Mouse (Mus musculus) lung, postnatal 0 days (tissue): Measurements from ENCODE around the gene Sh2d3c. TPM values are rescaled to one million over a fixed set of nuclear protein-coding genes. Genes with fewer than 3 reads are reported as not detected.

ENCODE experiments used
- ATAC-seq: fragments of 200-750 bp; cut with Nextera tagmentation; 2 replicates; pipeline ENCODE4 v1.8.0; 2017; ENCODE audit warnings: moderate library complexity
- DNase-seq: peaks from one replicate; pipeline ENCODE4 v3.0.0-alpha.2; 2016; ENCODE audit warnings: low spot score
- H3K27ac ChIP-seq: fragments of 300-500 bp; sonication (generic); 2 replicates; pipeline ENCODE4 v1.5.1; 2014; ENCODE audit warnings: antibody characterized with exemption, mild to moderate bottlenecking, low read length, mixed read lengths
- H3K27me3 ChIP-seq: fragments of 300-500 bp; sonication (generic); replicated peaks from 2 replicates; pipeline ENCODE4 v1.6.1; 2014; ENCODE audit warnings: low read length, mixed read lengths; ENCODE audit not compliant: insufficient read depth
- H3K36me3 ChIP-seq: fragments of 300-500 bp; sonication (generic); 2 replicates; pipeline ENCODE4 v1.6.1; 2014; ENCODE audit warnings: low read length, mixed read lengths; ENCODE audit not compliant: insufficient read depth
- H3K4me1 ChIP-seq: fragments of 300-500 bp; sonication (generic); 2 replicates; pipeline ENCODE4 v1.6.1; 2014; ENCODE audit warnings: antibody characterized with exemption, low read depth, low read length, mixed read lengths; ENCODE audit not compliant: insufficient read depth
- H3K4me2 ChIP-seq: fragments of 300-500 bp; sonication (generic); replicated peaks from 2 replicates; pipeline ENCODE4 v1.6.1; 2014; ENCODE audit warnings: low read depth, mild to moderate bottlenecking, low read length, moderate library complexity, mixed read lengths
- H3K4me3 ChIP-seq: fragments of 300-500 bp; sonication (generic); 2 replicates; pipeline ENCODE4 v1.5.1; 2014; ENCODE audit warnings: low read depth, low read length
- H3K9ac ChIP-seq: fragments of 300-500 bp; sonication (generic); replicated peaks from 2 replicates; pipeline ENCODE4 v1.6.1; 2014; ENCODE audit warnings: low read depth, mild to moderate bottlenecking
- H3K9me3 ChIP-seq: fragments of 300-500 bp; sonication (generic); 2 replicates; pipeline ENCODE4 v1.6.1; 2016; ENCODE audit warnings: low read length, mixed read lengths
- CTCF ChIP-seq: IDR thresholded peaks from 2 replicates; pipeline ENCODE4 v1.5.1; 2016; ENCODE audit warnings: antibody characterized with exemption, mild to moderate bottlenecking
- EP300 ChIP-seq: IDR thresholded peaks from 2 replicates; pipeline ENCODE4 v1.6.1; 2016; ENCODE audit warnings: antibody characterized with exemption, mild to moderate bottlenecking, control low read depth
- WGBS: fragments of 180-500 bp; shearing (Covaris S2); extraction: QIAGEN DNeasy Blood & Tissue Kit; methylation state at CpG from one replicate; pipeline ENCODE4 v1.1.7; 2014; 5-methylcytosine and 5-hydroxymethylcytosine counted together
- polyA plus RNA-seq: library from polyadenylated mRNA; unstranded; fragments of >200 nt; fragmentation: Nextera tagmentation; extraction: Ambion mirVana; gene quantifications from 2 replicates; pipeline ENCODE4 v1.2.1, GENCODE M21; 2015

Gene Sh2d3c
- polyA plus RNA-seq, 1 experiment from 2014 or later = 53.5 TPM

- H3K27ac ChIP-seq = no peak overlapping the region; the same call in 1 of the 2 replicates
- H3K27me3 ChIP-seq = no peaks in the 10 kb centered on the region
- peak; percentile 92 for ATAC-seq
- peak overlapping the region; percentile 24 for H3K4me3 ChIP-seq
- H3K4me1 ChIP-seq = no peaks in the 10 kb centered on the region
- WGBS = 32% methylated on average over 31 of the region's 31 CpGs
- DNase-seq = peak; percentile 85
- no peak overlapping the region for H3K9ac ChIP-seq
- peaks cover 12% of the 10 kb centered on the region; the same call in 1 of the 2 replicates for H3K36me3 ChIP-seq
- peak overlapping the region; percentile 48 for H3K4me2 ChIP-seq
- no peaks in the 10 kb centered on the region for H3K9me3 ChIP-seq
- TF ChIP-seq EP300 (no peak), CTCF (no peak)
These were observed 30.2 kb downstream of the Sh2d3c start for GRCm38 (mm10) chr2:32750887-32751664.

GRCm38 (mm10) chr2:32751665-32752033 is 30.8 kb downstream of the Sh2d3c start:
- TF ChIP-seq EP300 (no peak), CTCF (no peak)
- Histone ChIP-seq H3K4me2 (peak overlapping the region; percentile 48), H3K36me3 (peaks cover 12% of the 10 kb centered on the region; the same call in 1 of the 2 replicates), H3K27ac (no peak overlapping the region; the same call in 1 of the 2 replicates), H3K4me1 (no peaks in the 10 kb centered on the region), H3K9ac (no peak overlapping the region), H3K27me3 (no peaks in the 10 kb centered on the region), H3K9me3 (no peaks in the 10 kb centered on the region), H3K4me3 (peak overlapping the region; percentile 24)
- ATAC-seq (peak; percentile 34), DNase-seq (no peak)
- 42% methylated on average over 8 of the region's 10 CpGs for WGBS

GRCm38 (mm10) chr2:32752181-32752580 is 31.3 kb downstream of the Sh2d3c start:
- TF ChIP-seq EP300 (no peak), CTCF (peak; percentile 63)
- no peaks in the 10 kb centered on the region for H3K4me1 ChIP-seq
- no peak overlapping the region for H3K9ac ChIP-seq
- H3K4me3 ChIP-seq = peak overlapping the region; percentile 24; the same call in 1 of the 2 replicates
- H3K27me3 ChIP-seq = no peaks in the 10 kb centered on the region
- no peak overlapping the region for H3K27ac ChIP-seq
- peak overlapping the region; percentile 48 for H3K4me2 ChIP-seq
- peak; percentile 78 for DNase-seq
- 66% methylated on average over 10 of the region's 10 CpGs for WGBS
- H3K36me3 ChIP-seq = peaks cover 12% of the 10 kb centered on the region; the same call in 1 of the 2 replicates
- ATAC-seq = peak; percentile 32
- H3K9me3 ChIP-seq = no peaks in the 10 kb centered on the region

- WGBS = 34% methylated on average over 6 of the region's 6 CpGs
- TF ChIP-seq EP300 = no peak
- no peak for TF ChIP-seq CTCF
- Histone ChIP-seq H3K9me3 (no peaks in the 10 kb centered on the region), H3K27me3 (no peaks in the 10 kb centered on the region), H3K36me3 (peaks cover 7% of the 10 kb centered on the region; the same call in 1 of the 2 replicates), H3K9ac (no peak overlapping the region), H3K27ac (no peak overlapping the region), H3K4me1 (no peaks in the 10 kb centered on the region), H3K4me2 (no peak overlapping the region), H3K4me3 (no peak overlapping the region)
- ATAC-seq (peak; percentile 15), DNase-seq (no peak)
These were observed 35.8 kb downstream of the Sh2d3c start for GRCm38 (mm10) chr2:32756674-32757055.

GRCm38 (mm10) chr2:32757056-32757845 is 36.4 kb downstream of the Sh2d3c start, which contains the start of gene Tor2a:
Gene Tor2a (plus strand): TSS chr2:32757234.
- under 1% methylated on average over 54 of the region's 66 CpGs for WGBS
- Histone ChIP-seq H3K4me3 (peak within 1 kb of the TSS; percentile 58), H3K27me3 (no peaks in the 10 kb centered on the region), H3K4me2 (peak within 1 kb of the TSS; percentile 78), H3K27ac (peak within 1 kb of the TSS; percentile 92), H3K4me1 (no peaks in the 10 kb centered on the region), H3K36me3 (peaks cover 11% of the 10 kb centered on the region; the same call in 1 of the 2 replicates), H3K9ac (peak within 1 kb of the TSS; percentile 71), H3K9me3 (no peaks in the 10 kb centered on the region)
- TF ChIP-seq CTCF = peak; percentile 95
- TF ChIP-seq EP300 = no peak
- ATAC-seq (peak; percentile 97), DNase-seq (peak; percentile 99)

- H3K9ac ChIP-seq = no peak overlapping the region
- H3K27ac ChIP-seq = no peak overlapping the region
- DNase-seq = no peak
- H3K4me2 ChIP-seq = no peak overlapping the region
- H3K4me1 ChIP-seq = no peaks in the 10 kb centered on the region
- H3K27me3 ChIP-seq = no peaks in the 10 kb centered on the region
- no peak for TF ChIP-seq EP300
- no peak for TF ChIP-seq CTCF
- no peak for ATAC-seq
- no peak overlapping the region for H3K4me3 ChIP-seq
- WGBS = 69% methylated on average over 8 of the region's 8 CpGs
- H3K36me3 ChIP-seq = peaks cover 9% of the 10 kb centered on the region; the same call in 1 of the 2 replicates
- H3K9me3 ChIP-seq = no peaks in the 10 kb centered on the region
These were observed 37.6 kb downstream of the Sh2d3c start for GRCm38 (mm10) chr2:32758503-32758902.
